Mouse (Mus musculus) cortical plate, adult 2 months (tissue): ENCODE data around the gene Esr1.

ENCODE experiments used
- CTCF ChIP-seq: fragments of 200-500 bp; IDR thresholded peaks from 2 replicates; pipeline ENCODE4 v1.5.1; 2011; ENCODE audit warnings: mild to moderate bottlenecking, control low read depth, low read length; ENCODE audit not compliant: insufficient read depth; ENCODE audit errors: extremely low read depth
- POLR2A ChIP-seq: fragments of 200-500 bp; IDR thresholded peaks from 2 replicates; pipeline ENCODE4 v1.6.1; 2011; ENCODE audit warnings: mild to moderate bottlenecking, low read length, control low read depth; ENCODE audit not compliant: insufficient read depth; ENCODE audit errors: extremely low read depth

- TF ChIP-seq CTCF (no peak), POLR2A (no peak)
Measured at GRCm38 (mm10) chr10:4798268-4798808, 186.9 kb downstream of the Esr1 start.
